Mouse (Mus musculus): ENCODE results near the gene Cmklr1. TPM values are rescaled to one million over a fixed set of nuclear protein-coding genes. Genes with fewer than 3 reads are reported as not detected.
A peak's percentile ranks its signal among the peaks of the same experiment; 100 is the strongest.

Gene Cmklr1
- polyA plus RNA-seq, 1 experiment from 2014 or later: 3.1 TPM

DNA sequence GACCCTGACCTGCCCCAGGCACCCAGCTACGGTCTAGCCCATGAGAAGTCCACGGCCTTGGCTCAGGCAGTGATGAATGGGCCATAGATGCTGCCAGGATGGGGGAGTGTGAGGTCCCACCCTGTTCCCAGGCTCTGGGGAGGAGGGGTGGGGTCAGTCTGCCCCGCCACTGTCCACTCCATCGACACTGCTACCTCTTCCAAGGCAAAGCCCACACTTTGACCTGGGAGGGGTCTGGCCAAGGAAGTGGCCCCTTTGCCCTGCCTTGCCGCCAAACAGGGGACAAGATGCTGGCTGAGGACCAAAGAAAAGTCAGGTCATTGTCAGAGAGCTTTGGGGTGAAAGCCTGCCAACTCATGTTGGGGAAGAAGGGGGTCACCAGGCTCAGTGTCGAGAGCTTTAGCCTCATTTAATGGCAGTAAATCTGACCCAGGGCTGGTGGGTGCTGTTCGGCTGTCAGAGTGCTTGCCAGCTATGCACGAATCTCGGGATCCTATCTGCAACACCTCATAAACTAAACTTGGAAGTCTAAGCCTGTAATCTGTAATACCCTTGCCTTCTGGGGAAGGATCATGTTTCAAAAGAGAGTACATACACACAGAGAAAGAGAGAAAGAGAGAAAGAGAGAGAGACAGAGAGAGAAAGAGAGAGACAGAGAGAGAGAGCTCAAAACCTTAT is 17.1 kb downstream of the Cmklr1 start:
- Histone ChIP-seq H3K4me3 (ENCODE audit: low read length) (no peak overlapping the region), H3K9ac (ENCODE audit: low read length) (no peak overlapping the region), H3K9me3 (replicated peaks; ENCODE audit: control insufficient read depth, low read length) (no peaks in the 10 kb centered on the region), H3K27me3 (ENCODE audit: control insufficient read depth, insufficient read depth, low read length) (peaks cover 3% of the 10 kb centered on the region; the same call in 1 of the 2 replicates), H3K27ac (ENCODE audit: low read length) (no peak overlapping the region), H3K36me3 (ENCODE audit: control insufficient read depth, insufficient read depth) (no peaks in the 10 kb centered on the region), H3K4me1 (ENCODE audit: control insufficient read depth, insufficient read depth, low read length) (peaks cover 27% of the 10 kb centered on the region), H3K4me2 (ENCODE audit: low read depth, low read length) (no peak overlapping the region)
- 42% methylated on average over 9 of the region's 9 CpGs for WGBS
- ATAC-seq (replicated peaks; ENCODE audit: extremely low read depth, insufficient read depth, low FRiP score): no peak

DNA sequence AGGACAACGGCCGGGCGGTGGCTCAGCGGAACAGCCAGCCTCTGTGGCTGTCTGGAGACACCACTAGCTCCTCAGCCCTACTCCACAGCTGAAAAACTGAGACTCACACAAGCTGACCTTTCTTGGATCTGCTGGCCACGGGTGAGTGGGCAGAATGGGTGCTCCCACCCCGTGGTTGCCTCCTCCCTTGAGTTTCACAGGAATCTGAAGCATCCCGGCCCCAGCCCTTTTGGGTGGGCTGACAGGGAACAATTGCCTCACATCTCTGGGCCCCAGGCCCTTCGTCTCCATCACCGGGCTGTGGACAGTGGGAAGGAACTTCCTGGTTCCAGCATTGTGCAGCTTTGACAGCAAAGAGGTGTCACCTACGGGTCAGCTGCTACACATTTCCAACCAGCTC is 20.1 kb downstream of the Cmklr1 start:
- H3K9me3 ChIP-seq (replicated peaks; ENCODE audit: control insufficient read depth, low read length): no peaks in the 10 kb centered on the region
- no peak overlapping the region for H3K4me2 ChIP-seq (ENCODE audit: low read depth, low read length)
- peaks cover 23% of the 10 kb centered on the region for H3K4me1 ChIP-seq (ENCODE audit: control insufficient read depth, insufficient read depth, low read length)
- no peak overlapping the region for H3K27ac ChIP-seq (ENCODE audit: low read length)
- H3K36me3 ChIP-seq (ENCODE audit: control insufficient read depth, insufficient read depth): no peaks in the 10 kb centered on the region
- no peak for ATAC-seq (replicated peaks; ENCODE audit: extremely low read depth, insufficient read depth, low FRiP score)
- H3K4me3 ChIP-seq (ENCODE audit: low read length): no peak overlapping the region
- peaks cover 7% of the 10 kb centered on the region; the same call in 1 of the 2 replicates for H3K27me3 ChIP-seq (ENCODE audit: control insufficient read depth, insufficient read depth, low read length)
- no peak overlapping the region for H3K9ac ChIP-seq (ENCODE audit: low read length)
- 49% methylated on average over 10 of the region's 10 CpGs for WGBS

DNA sequence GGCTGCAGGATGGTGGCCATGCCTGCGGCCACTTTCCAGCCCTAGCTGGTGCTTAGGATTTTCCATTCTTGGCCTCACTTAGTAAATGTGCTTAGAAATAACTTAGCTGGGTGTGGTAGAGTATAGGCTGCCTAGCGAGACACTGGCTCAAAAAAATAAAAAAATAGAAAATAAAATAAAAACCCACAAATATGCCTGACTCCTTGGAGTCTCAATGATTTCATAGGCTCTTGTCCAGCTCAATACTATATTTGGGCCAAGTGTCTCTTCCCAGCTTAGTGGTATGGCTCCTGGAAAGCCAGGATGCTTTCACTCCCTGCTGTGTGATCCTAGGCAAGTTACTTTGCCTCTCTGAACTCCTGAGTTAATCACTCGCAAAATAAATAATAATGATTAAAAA is 21.0 kb downstream of the Cmklr1 start:
- Histone ChIP-seq H3K9ac (ENCODE audit: low read length) (no peak overlapping the region), H3K27me3 (ENCODE audit: control insufficient read depth, insufficient read depth, low read length) (peaks cover 7% of the 10 kb centered on the region; the same call in 1 of the 2 replicates), H3K27ac (ENCODE audit: low read length) (no peak overlapping the region), H3K4me3 (ENCODE audit: low read length) (no peak overlapping the region), H3K36me3 (ENCODE audit: control insufficient read depth, insufficient read depth) (no peaks in the 10 kb centered on the region), H3K4me2 (ENCODE audit: low read depth, low read length) (no peak overlapping the region), H3K9me3 (replicated peaks; ENCODE audit: control insufficient read depth, low read length) (no peaks in the 10 kb centered on the region), H3K4me1 (ENCODE audit: control insufficient read depth, insufficient read depth, low read length) (peaks cover 23% of the 10 kb centered on the region)
- WGBS: 67% methylated on average over 3 of the region's 3 CpGs
- ATAC-seq (replicated peaks; ENCODE audit: extremely low read depth, insufficient read depth, low FRiP score): no peak

DNA sequence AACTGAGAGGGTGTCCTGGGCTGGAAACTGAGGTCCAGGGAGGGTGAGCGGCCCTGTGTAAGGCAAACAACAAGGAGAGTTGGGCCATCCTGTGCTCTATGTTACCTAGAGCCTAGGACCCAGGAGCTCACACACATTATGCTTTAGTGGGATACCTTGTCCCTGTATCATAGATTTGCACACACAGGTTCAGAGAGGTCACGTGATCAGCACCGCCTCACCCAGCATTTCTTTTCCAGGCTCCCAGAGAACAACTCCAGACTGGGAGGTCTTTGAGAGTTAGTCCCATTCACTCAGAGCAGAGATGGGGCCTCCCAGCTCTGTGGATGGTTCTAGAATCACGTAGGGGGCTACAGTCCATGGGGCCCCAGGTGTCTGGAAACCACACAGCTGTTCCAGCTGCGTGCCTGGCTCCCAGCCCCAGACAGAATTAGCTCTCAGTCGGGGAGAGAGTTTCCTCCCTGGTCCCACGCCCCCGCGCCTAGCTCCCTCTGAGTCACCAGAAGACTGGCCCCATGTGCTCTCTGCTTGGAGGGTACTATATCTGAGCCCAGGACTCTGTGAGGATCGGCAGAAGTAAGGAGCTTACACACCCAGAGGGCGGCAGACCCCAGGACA is 22.3 kb downstream of the Cmklr1 start:
- ATAC-seq (replicated peaks; ENCODE audit: extremely low read depth, insufficient read depth, low FRiP score): peak; percentile 53
- Histone ChIP-seq H3K27ac (ENCODE audit: low read length) (no peak overlapping the region; the same call in 1 of the 2 replicates), H3K36me3 (ENCODE audit: control insufficient read depth, insufficient read depth) (no peaks in the 10 kb centered on the region), H3K9me3 (replicated peaks; ENCODE audit: control insufficient read depth, low read length) (no peaks in the 10 kb centered on the region), H3K4me3 (ENCODE audit: low read length) (no peak overlapping the region), H3K4me1 (ENCODE audit: control insufficient read depth, insufficient read depth, low read length) (peaks cover 20% of the 10 kb centered on the region), H3K9ac (ENCODE audit: low read length) (no peak overlapping the region), H3K27me3 (ENCODE audit: control insufficient read depth, insufficient read depth, low read length) (peaks cover 7% of the 10 kb centered on the region; the same call in 1 of the 2 replicates), H3K4me2 (ENCODE audit: low read depth, low read length) (no peak overlapping the region)
- 21% methylated on average over 11 of the region's 11 CpGs for WGBS

DNA sequence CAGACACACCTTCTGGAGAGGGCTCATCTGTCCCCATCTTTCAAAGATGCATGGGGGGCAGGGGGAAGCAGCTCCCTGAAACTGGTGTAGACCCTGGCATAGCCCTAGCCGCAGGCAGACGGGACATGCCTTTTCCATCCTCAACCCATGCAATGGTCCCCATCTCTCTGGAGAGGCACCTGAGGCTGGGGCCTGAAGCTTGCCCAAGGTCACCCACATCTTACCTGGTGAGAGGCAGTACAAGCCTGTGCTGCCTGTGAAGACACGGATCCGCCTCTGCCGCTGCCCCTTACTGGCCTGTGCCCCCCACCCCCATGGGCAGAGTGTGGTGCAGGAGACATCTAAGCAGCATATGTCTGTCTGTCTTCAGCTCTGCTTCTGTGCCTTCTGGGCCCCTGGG is 23.2 kb downstream of the Cmklr1 start:
- H3K4me1 ChIP-seq (ENCODE audit: control insufficient read depth, insufficient read depth, low read length): peaks cover 19% of the 10 kb centered on the region
- 66% methylated on average over 5 of the region's 5 CpGs for WGBS
- no peak overlapping the region for H3K4me3 ChIP-seq (ENCODE audit: low read length)
- no peaks in the 10 kb centered on the region for H3K9me3 ChIP-seq (replicated peaks; ENCODE audit: control insufficient read depth, low read length)
- H3K4me2 ChIP-seq (ENCODE audit: low read depth, low read length): no peak overlapping the region
- no peaks in the 10 kb centered on the region for H3K36me3 ChIP-seq (ENCODE audit: control insufficient read depth, insufficient read depth)
- no peak for ATAC-seq (replicated peaks; ENCODE audit: extremely low read depth, insufficient read depth, low FRiP score)
- H3K27me3 ChIP-seq (ENCODE audit: control insufficient read depth, insufficient read depth, low read length): peaks cover 7% of the 10 kb centered on the region; the same call in 1 of the 2 replicates
- no peak overlapping the region for H3K27ac ChIP-seq (ENCODE audit: low read length)
- no peak overlapping the region for H3K9ac ChIP-seq (ENCODE audit: low read length)

DNA sequence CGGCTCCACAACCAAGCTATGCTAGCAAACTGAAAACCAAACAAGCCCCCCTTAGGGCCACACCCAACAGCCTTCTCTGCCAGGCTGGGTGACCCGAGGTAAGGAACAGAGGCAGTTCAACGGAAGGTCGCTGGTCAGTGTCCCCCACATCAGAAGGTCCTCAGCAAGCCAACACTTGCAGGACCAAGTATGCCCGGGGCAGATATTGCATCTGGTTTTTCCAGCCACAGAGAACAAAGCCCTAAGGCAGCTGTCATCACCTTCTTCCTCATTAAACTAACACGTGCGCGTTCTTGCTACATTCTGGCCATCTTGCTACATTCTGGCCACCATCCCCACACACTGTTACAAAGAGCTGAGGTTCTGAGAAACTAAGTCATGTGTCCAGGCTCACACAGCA is 23.9 kb downstream of the Cmklr1 start:
- peaks cover 7% of the 10 kb centered on the region; the same call in 1 of the 2 replicates for H3K27me3 ChIP-seq (ENCODE audit: control insufficient read depth, insufficient read depth, low read length)
- no peak for ATAC-seq (replicated peaks; ENCODE audit: extremely low read depth, insufficient read depth, low FRiP score)
- no peak overlapping the region for H3K4me2 ChIP-seq (ENCODE audit: low read depth, low read length)
- no peaks in the 10 kb centered on the region for H3K36me3 ChIP-seq (ENCODE audit: control insufficient read depth, insufficient read depth)
- H3K9ac ChIP-seq (ENCODE audit: low read length): no peak overlapping the region
- 37% methylated on average over 8 of the region's 8 CpGs for WGBS
- peaks cover 19% of the 10 kb centered on the region for H3K4me1 ChIP-seq (ENCODE audit: control insufficient read depth, insufficient read depth, low read length)
- H3K9me3 ChIP-seq (replicated peaks; ENCODE audit: control insufficient read depth, low read length): no peaks in the 10 kb centered on the region
- no peak overlapping the region for H3K27ac ChIP-seq (ENCODE audit: low read length)
- no peak overlapping the region for H3K4me3 ChIP-seq (ENCODE audit: low read length)

DNA sequence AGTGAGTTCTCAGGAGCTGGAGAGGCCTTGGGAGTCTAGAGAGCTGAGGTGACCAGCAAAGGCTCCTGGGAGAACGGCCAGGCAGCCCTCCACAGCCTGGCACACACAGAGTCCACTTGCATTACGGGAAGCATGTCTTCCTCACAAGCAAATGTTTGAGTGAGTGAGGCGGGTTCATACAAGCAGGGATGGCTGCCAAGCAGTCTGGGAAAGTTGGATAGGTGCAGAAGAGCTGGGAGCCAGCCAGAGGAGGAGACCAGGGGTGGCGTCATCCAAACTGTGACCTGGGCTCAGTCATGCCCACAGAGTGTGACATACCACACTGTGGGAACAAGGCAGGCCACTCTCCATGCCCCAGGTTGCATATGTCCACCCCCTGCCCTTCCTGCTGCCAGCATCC is 25.2 kb downstream of the Cmklr1 start:
- Histone ChIP-seq H3K4me1 (ENCODE audit: control insufficient read depth, insufficient read depth, low read length) (peaks cover 19% of the 10 kb centered on the region), H3K4me3 (ENCODE audit: low read length) (no peak overlapping the region), H3K27me3 (ENCODE audit: control insufficient read depth, insufficient read depth, low read length) (peaks cover 7% of the 10 kb centered on the region; the same call in 1 of the 2 replicates), H3K36me3 (ENCODE audit: control insufficient read depth, insufficient read depth) (no peaks in the 10 kb centered on the region), H3K4me2 (ENCODE audit: low read depth, low read length) (no peak overlapping the region), H3K9me3 (replicated peaks; ENCODE audit: control insufficient read depth, low read length) (no peaks in the 10 kb centered on the region), H3K9ac (ENCODE audit: low read length) (no peak overlapping the region), H3K27ac (ENCODE audit: low read length) (no peak overlapping the region)
- 0 out of 2 replicates have a peak, but pooled peaks have one; percentile 12 for ATAC-seq (replicated peaks; ENCODE audit: extremely low read depth, insufficient read depth, low FRiP score)
- 54% methylated on average over 4 of the region's 4 CpGs for whole genome bisulfite sequencing

DNA sequence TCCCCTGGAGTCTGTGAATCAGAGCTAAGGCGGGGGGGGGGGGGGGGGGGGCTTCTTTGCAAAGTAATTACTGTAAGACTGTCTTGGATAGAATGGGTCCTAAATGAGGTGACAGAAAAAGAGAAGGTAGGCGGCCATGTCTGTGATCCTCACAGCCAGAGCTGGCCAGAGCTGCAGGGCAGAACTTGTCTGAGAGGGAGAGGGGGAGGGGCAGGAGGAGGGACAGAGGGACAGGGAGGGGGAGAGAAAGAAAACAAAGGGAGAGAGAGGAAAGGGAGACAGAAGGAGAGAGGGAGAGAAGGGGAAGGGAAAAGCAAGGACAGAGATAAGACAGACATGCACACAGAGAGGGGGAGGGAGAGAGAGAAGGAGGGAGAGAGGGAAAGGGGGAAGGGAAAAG is 27.2 kb downstream of the Cmklr1 start:
- Histone ChIP-seq H3K4me1 (ENCODE audit: control insufficient read depth, insufficient read depth, low read length) (peaks cover 12% of the 10 kb centered on the region), H3K9me3 (replicated peaks; ENCODE audit: control insufficient read depth, low read length) (no peaks in the 10 kb centered on the region), H3K27ac (ENCODE audit: low read length) (no peak overlapping the region), H3K36me3 (ENCODE audit: control insufficient read depth, insufficient read depth) (no peaks in the 10 kb centered on the region), H3K4me2 (ENCODE audit: low read depth, low read length) (no peak overlapping the region), H3K27me3 (ENCODE audit: control insufficient read depth, insufficient read depth, low read length) (0 out of 2 replicates have a peak, but pooled peaks cover 4% of the 10 kb centered on the region), H3K4me3 (ENCODE audit: low read length) (no peak overlapping the region), H3K9ac (ENCODE audit: low read length) (no peak overlapping the region)
- 33% methylated on average over 1 of the region's 2 CpGs for WGBS
- no peak for ATAC-seq (replicated peaks; ENCODE audit: extremely low read depth, insufficient read depth, low FRiP score)

DNA sequence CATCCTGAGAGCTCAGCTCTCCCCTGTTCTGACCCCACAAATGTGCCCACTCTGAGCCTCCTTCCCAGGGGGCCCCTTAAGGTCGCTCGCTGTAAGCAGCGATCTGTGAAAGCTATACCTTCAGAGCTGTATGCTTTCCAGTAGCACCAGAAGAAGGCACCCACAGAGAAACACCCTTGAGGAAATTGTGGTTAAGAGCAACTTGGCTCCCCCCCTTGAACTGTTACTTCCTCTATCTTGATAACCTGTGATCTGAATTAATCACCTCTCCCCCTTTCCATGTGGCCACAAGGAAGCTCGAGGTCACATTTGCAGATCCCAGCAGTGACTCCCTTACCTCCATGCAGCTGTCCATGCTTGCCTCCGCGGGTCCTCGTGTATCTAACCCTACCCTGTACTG is 29.2 kb downstream of the Cmklr1 start:
- H3K36me3 ChIP-seq (ENCODE audit: control insufficient read depth, insufficient read depth): no peaks in the 10 kb centered on the region
- no peak for ATAC-seq (replicated peaks; ENCODE audit: extremely low read depth, insufficient read depth, low FRiP score)
- H3K9ac ChIP-seq (ENCODE audit: low read length): no peak overlapping the region
- 0 out of 2 replicates have a peak, but pooled peaks cover 2% of the 10 kb centered on the region for H3K4me1 ChIP-seq (ENCODE audit: control insufficient read depth, insufficient read depth, low read length)
- 45% methylated on average over 7 of the region's 7 CpGs for WGBS
- H3K9me3 ChIP-seq (replicated peaks; ENCODE audit: control insufficient read depth, low read length): no peaks in the 10 kb centered on the region
- H3K27me3 ChIP-seq (ENCODE audit: control insufficient read depth, insufficient read depth, low read length): no peaks in the 10 kb centered on the region
- H3K4me3 ChIP-seq (ENCODE audit: low read length): no peak overlapping the region
- H3K4me2 ChIP-seq (ENCODE audit: low read depth, low read length): no peak overlapping the region
- no peak overlapping the region for H3K27ac ChIP-seq (ENCODE audit: low read length)

Data from heart, embryonic 16.5 days (tissue).